Mouse (Mus musculus): ENCODE data around the gene Pcdh15. TPM values are rescaled to one million over a fixed set of nuclear protein-coding genes. Genes with fewer than 3 reads are reported as not detected.

Pcdh15 gene
- total and polyA plus RNA-seq, 2 experiments from 2014 or later, result 0.27 to 0.46 TPM

DNA sequence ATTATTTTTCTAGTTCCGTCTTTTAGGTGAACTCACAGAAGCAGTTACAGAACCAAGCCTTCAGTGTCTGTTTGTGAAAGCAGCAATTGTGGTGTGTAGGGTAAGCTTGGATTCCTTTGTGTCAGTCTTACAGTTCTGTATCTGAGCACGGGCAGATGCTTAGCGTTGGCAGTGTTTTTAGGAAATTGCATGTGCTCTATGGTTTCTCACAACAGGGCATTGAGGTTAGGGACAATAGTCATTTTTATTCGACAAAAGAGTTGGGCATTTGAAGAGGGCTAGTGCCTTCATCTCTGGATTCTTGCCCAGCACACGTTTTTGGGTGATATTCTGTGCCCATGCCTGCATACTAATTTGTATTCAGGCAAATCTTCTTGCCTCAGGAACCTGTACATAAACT is 392.5 kb downstream of the Pcdh15 start:
- H3K36me3 ChIP-seq (replicated peaks; ENCODE audit: control insufficient read depth, insufficient read depth, low read length), result no peaks in the 10 kb centered on the region
- no peak overlapping the region for H3K4me2 ChIP-seq (ENCODE audit: low read depth, low read length)
- DNase-seq (ENCODE audit: low spot score), result no peak
- H3K9ac ChIP-seq (replicated peaks; ENCODE audit: low read depth, low read length), result no peak overlapping the region
- TF ChIP-seq EP300 (IDR thresholded peaks at IDR 0.05; ENCODE audit: low read depth) (no peak), CTCF (IDR thresholded peaks at IDR 0.05; ENCODE audit: low read depth) (no peak)
- no peak overlapping the region for H3K27ac ChIP-seq (ENCODE audit: low read depth)
- H3K9me3 ChIP-seq (replicated peaks; ENCODE audit: control insufficient read depth, low read length), result no peaks in the 10 kb centered on the region
- 55% methylated on average over 5 of the region's 5 CpGs for WGBS
- H3K27me3 ChIP-seq (ENCODE audit: control insufficient read depth, insufficient read depth, low read length), result no peaks in the 10 kb centered on the region
- no peak overlapping the region for H3K4me3 ChIP-seq (ENCODE audit: low read depth, low read length)
- no peak for ATAC-seq (ENCODE audit: insufficient read depth, low read depth)
- no peaks in the 10 kb centered on the region for H3K4me1 ChIP-seq (ENCODE audit: control insufficient read depth, insufficient read depth)

- Histone ChIP-seq H3K27ac (ENCODE audit: low read depth) (no peak overlapping the region), H3K36me3 (replicated peaks; ENCODE audit: control insufficient read depth, insufficient read depth, low read length) (no peaks in the 10 kb centered on the region), H3K4me2 (ENCODE audit: low read depth, low read length) (no peak overlapping the region), H3K9ac (replicated peaks; ENCODE audit: low read depth, low read length) (no peak overlapping the region), H3K4me1 (ENCODE audit: control insufficient read depth, insufficient read depth) (no peaks in the 10 kb centered on the region), H3K4me3 (ENCODE audit: low read depth, low read length) (no peak overlapping the region), H3K27me3 (ENCODE audit: control insufficient read depth, insufficient read depth, low read length) (no peaks in the 10 kb centered on the region), H3K9me3 (replicated peaks; ENCODE audit: control insufficient read depth, low read length) (no peaks in the 10 kb centered on the region)
- 78% methylated on average over 3 of the region's 3 CpGs for WGBS
- TF ChIP-seq CTCF (IDR thresholded peaks at IDR 0.05; ENCODE audit: low read depth), result no peak
- TF ChIP-seq EP300 (IDR thresholded peaks at IDR 0.05; ENCODE audit: low read depth), result no peak
- DNase-seq (ENCODE audit: low spot score) (no peak), ATAC-seq (ENCODE audit: insufficient read depth, low read depth) (no peak)
Measured at GRCm38 (mm10) chr10:73514846-73515245, 415.7 kb downstream of the Pcdh15 start.

DNA sequence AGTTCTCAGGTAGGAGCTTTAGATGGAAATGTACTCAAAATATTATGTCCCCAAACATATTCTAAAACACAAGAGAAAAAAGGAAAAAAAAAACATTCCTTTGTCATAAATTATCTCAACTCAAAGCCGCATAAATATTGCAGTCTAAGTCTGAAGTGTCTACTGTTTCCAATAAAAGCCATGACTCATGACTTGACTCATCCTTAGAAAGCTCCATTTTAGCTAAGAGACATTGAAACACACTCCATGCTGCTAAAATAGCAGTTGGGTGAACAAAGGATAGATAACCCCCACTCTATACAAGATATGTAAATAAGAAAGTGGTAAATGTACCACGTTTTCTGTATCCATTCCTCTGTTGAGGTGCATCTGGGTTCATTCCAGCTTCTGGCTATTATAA is 416.6 kb downstream of the Pcdh15 start:
- Histone ChIP-seq H3K4me2 (ENCODE audit: low read depth, low read length) (no peak overlapping the region), H3K4me1 (ENCODE audit: control insufficient read depth, insufficient read depth) (no peaks in the 10 kb centered on the region), H3K4me3 (ENCODE audit: low read depth, low read length) (no peak overlapping the region), H3K9ac (replicated peaks; ENCODE audit: low read depth, low read length) (no peak overlapping the region), H3K27me3 (ENCODE audit: control insufficient read depth, insufficient read depth, low read length) (no peaks in the 10 kb centered on the region), H3K27ac (ENCODE audit: low read depth) (no peak overlapping the region), H3K36me3 (replicated peaks; ENCODE audit: control insufficient read depth, insufficient read depth, low read length) (no peaks in the 10 kb centered on the region), H3K9me3 (replicated peaks; ENCODE audit: control insufficient read depth, low read length) (no peaks in the 10 kb centered on the region)
- no peak for DNase-seq (ENCODE audit: low spot score)
- ATAC-seq (ENCODE audit: insufficient read depth, low read depth), result no peak
- TF ChIP-seq EP300 (IDR thresholded peaks at IDR 0.05; ENCODE audit: low read depth), result no peak
- TF ChIP-seq CTCF (IDR thresholded peaks at IDR 0.05; ENCODE audit: low read depth), result no peak
- 54% methylated on average over 2 of the region's 2 CpGs for WGBS

GRCm38 (mm10) chr10:73519438-73519837 is 420.3 kb downstream of the Pcdh15 start:
- Histone ChIP-seq H3K4me1 (ENCODE audit: control insufficient read depth, insufficient read depth) (no peaks in the 10 kb centered on the region), H3K9me3 (replicated peaks; ENCODE audit: control insufficient read depth, low read length) (no peaks in the 10 kb centered on the region), H3K4me3 (ENCODE audit: low read depth, low read length) (no peak overlapping the region), H3K4me2 (ENCODE audit: low read depth, low read length) (no peak overlapping the region), H3K27me3 (ENCODE audit: control insufficient read depth, insufficient read depth, low read length) (no peaks in the 10 kb centered on the region), H3K36me3 (replicated peaks; ENCODE audit: control insufficient read depth, insufficient read depth, low read length) (no peaks in the 10 kb centered on the region), H3K27ac (ENCODE audit: low read depth) (no peak overlapping the region), H3K9ac (replicated peaks; ENCODE audit: low read depth, low read length) (no peak overlapping the region)
- no peak for DNase-seq (ENCODE audit: low spot score)
- WGBS, result 72% methylated on average over 3 of the region's 3 CpGs
- ATAC-seq (ENCODE audit: insufficient read depth, low read depth), result no peak
- no peak for TF ChIP-seq CTCF (IDR thresholded peaks at IDR 0.05; ENCODE audit: low read depth)
- no peak for TF ChIP-seq EP300 (IDR thresholded peaks at IDR 0.05; ENCODE audit: low read depth)

- ATAC-seq (ENCODE audit: insufficient read depth, low read depth) (no peak), DNase-seq (ENCODE audit: low spot score) (no peak)
- WGBS, result 90% methylated on average over 10 of the region's 10 CpGs
- Histone ChIP-seq H3K36me3 (replicated peaks; ENCODE audit: control insufficient read depth, insufficient read depth, low read length) (no peaks in the 10 kb centered on the region), H3K27ac (ENCODE audit: low read depth) (no peak overlapping the region), H3K9ac (replicated peaks; ENCODE audit: low read depth, low read length) (no peak overlapping the region), H3K4me2 (ENCODE audit: low read depth, low read length) (no peak overlapping the region), H3K9me3 (replicated peaks; ENCODE audit: control insufficient read depth, low read length) (no peaks in the 10 kb centered on the region), H3K27me3 (ENCODE audit: control insufficient read depth, insufficient read depth, low read length) (no peaks in the 10 kb centered on the region), H3K4me3 (ENCODE audit: low read depth, low read length) (no peak overlapping the region), H3K4me1 (ENCODE audit: control insufficient read depth, insufficient read depth) (no peaks in the 10 kb centered on the region)
- TF ChIP-seq EP300 (IDR thresholded peaks at IDR 0.05; ENCODE audit: low read depth) (no peak), CTCF (IDR thresholded peaks at IDR 0.05; ENCODE audit: low read depth) (no peak)
Measured at GRCm38 (mm10) chr10:73552831-73553230, 453.7 kb downstream of the Pcdh15 start.

- no peaks in the 10 kb centered on the region for H3K4me1 ChIP-seq (ENCODE audit: control insufficient read depth, insufficient read depth)
- no peak overlapping the region for H3K4me2 ChIP-seq (ENCODE audit: low read depth, low read length)
- no peak for ATAC-seq (ENCODE audit: insufficient read depth, low read depth)
- no peaks in the 10 kb centered on the region for H3K9me3 ChIP-seq (replicated peaks; ENCODE audit: control insufficient read depth, low read length)
- no peak for DNase-seq (ENCODE audit: low spot score)
- H3K9ac ChIP-seq (replicated peaks; ENCODE audit: low read depth, low read length), result no peak overlapping the region
- H3K27ac ChIP-seq (ENCODE audit: low read depth), result no peak overlapping the region
- WGBS, result 58% methylated on average over 7 of the region's 7 CpGs
- no peaks in the 10 kb centered on the region for H3K36me3 ChIP-seq (replicated peaks; ENCODE audit: control insufficient read depth, insufficient read depth, low read length)
- H3K4me3 ChIP-seq (ENCODE audit: low read depth, low read length), result no peak overlapping the region
- no peaks in the 10 kb centered on the region for H3K27me3 ChIP-seq (ENCODE audit: control insufficient read depth, insufficient read depth, low read length)
- TF ChIP-seq CTCF (IDR thresholded peaks at IDR 0.05; ENCODE audit: low read depth) (peak; percentile 33), EP300 (IDR thresholded peaks at IDR 0.05; ENCODE audit: low read depth) (no peak)
Measured at GRCm38 (mm10) chr10:73564216-73564615, 465.1 kb downstream of the Pcdh15 start.
